Mouse (Mus musculus) embryonic stem cell, embryonic (primary cell): ENCODE measurements at regions not wholly inside any gene's neighbourhood (a gene's known extent, or its start where the extent isn't known, plus 50 kb on each side); places are given as distances from the start of the nearest gene placed in this dataset.

Experiments
- CTCF ChIA-PET, 4 experiments: fragments of 300-600 bp in 2 of 4; fragments of 350-600 bp in 2 of 4; sonication (Branson Sonifier 250); formaldehyde crosslinking; loops; one replicate each; lab custom pipeline; 2022; ENCODE audit warnings: inconsistent platforms in 2 of 4; lab: Charles Lee
- POLR2A ChIA-PET, 4 experiments: fragments of 300-600 bp in 2 of 4; fragments of 350-600 bp in 2 of 4; sonication (Branson Sonifier 250); formaldehyde crosslinking; loops; one replicate each; lab custom pipeline; 2022; ENCODE audit warnings: antibody characterized with exemption in 4 of 4, inconsistent platforms in 1 of 4; lab: Charles Lee

DNA sequence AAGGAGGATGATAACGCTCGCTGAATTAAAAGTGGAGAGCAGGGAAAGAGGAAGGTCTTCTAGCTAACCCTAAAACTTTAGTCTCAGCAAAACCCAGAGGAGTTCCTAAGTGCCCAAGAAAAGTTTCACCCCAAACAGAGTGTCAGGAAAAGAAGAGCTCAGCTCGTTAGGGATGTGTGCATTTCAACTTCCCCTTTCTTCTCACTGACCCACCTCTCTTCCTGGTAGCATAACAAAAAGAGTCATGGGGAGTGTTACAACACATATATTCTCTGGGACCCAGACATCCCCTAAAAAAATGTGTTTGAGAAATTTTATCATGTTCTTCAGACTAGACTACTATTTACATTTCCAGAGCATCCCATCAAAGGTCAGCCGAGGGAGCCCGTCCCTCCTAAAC lies 432.6 kb downstream of the Mctp2 start:
- ChIA-PET POLR2A (no interaction called here), CTCF (no interaction called here)

DNA sequence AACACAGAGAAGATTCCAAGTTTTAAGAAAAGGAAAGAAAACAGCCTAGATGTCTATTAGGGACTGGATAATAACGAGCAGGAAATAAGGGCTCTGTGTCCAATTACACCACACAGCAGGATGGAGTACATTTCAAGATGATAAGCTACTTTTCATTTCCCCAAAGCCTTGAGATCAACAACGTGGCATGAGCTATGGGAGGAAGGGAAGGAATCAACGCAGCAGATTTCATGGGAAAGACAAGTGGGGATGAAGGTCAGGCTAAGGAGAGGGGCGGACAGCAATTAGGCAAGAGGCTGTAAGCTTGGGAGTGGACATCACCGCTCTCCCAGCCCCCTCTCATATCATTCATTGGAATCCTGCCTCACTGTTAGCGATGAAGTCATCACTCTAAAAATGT lies 433.5 kb downstream of the Mctp2 start:
- ChIA-PET POLR2A (interaction anchor here in 1 of 4 experiments (0.6 kb wide), 1 partner anchor 1522 kb away, joined by 3 read pairs; no protein-coding TSS in a partner anchor), CTCF (no interaction called here)

DNA sequence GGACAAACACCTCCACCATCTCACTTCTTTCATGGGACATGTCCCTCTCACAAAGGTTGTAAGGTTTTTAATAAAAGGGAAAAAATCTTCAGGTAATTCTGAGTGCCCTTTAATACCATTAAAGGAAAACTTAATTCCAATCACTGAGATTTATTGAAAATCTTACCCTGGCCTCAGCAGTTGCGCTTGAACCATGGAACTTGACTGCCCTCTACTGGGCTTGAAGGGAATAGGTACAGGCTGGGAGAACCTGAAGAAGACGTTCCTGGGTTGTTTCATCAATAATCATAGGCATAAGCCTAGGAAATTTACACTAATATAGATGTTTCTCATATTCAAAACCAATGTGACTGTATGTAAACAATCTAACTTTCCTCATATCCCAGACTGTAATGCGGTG lies 439.3 kb downstream of the Mctp2 start:
- ChIA-PET CTCF (interaction anchor here in 3 of 4 experiments (0.6 to 1.6 kb wide), 3 partner anchors 282 to 312 kb away, joined by 3 to 5 read pairs (median 3); no protein-coding TSS in a partner anchor), POLR2A (no interaction called here)

DNA sequence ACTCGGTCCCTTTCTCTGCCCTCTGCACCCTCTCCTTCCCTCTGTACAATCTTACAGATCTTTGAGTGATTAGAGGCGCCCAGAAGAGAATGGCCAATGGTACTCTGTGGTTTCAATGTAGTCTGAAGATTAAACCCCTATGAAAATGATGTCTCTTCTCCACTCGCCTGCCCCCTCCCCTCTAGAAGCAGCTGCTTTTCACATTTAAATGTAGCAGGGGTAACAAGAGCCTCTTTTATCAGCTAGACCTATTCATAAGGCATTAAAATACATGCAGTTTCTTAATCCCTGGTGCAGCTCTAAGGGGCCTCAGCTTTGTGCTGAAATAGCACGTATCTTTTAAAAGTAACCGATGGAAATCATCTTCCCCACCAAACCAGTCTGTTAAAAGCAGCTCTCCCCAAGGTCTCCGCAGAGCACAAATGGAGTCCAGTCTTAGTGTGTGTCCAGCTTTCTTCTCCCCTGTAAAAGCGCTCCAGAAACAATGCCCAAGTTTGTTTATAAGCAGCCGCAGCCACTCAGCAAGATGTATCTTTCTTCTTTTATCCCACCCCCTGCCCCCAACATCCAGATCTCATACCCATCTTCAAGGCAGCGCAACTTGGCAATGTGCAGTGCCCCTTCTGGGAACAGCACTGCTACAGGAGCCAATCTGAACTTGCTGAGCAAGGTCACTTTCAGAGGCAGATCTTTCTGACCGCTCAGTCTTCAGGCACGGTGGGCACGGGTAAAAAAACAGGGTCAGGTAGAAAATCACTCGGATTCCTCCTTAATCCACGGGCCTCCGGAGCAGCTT lies 440.8 kb downstream of the Mctp2 start:
- CTCF ChIA-PET = interaction anchor here in 2 of 4 experiments (0.6 kb wide), 2 partner anchors 1276 to 1528 kb away, joined by 3 to 5 read pairs; no protein-coding TSS in a partner anchor
- POLR2A ChIA-PET = no interaction called here

DNA sequence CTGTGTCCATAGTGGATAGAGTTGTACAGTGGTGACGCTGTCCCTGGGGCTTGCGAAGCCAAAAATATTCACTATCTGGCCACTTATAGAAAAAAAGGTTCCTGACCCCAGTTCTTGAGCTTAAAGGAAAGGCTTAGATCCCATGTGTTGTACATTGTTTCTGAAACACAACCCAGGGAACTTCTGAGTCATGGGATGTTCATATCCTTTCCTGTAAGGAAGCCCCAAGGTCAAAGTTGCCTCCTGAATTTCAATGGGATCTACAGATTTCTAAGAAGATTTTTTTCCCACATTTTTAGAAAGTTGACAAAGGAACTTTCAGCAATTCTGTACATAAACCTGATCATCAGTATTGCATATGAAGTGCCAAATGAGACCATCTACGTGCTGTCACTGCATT lies 453.5 kb downstream of the Mctp2 start:
- ChIA-PET POLR2A (no interaction called here), CTCF (no interaction called here)

DNA sequence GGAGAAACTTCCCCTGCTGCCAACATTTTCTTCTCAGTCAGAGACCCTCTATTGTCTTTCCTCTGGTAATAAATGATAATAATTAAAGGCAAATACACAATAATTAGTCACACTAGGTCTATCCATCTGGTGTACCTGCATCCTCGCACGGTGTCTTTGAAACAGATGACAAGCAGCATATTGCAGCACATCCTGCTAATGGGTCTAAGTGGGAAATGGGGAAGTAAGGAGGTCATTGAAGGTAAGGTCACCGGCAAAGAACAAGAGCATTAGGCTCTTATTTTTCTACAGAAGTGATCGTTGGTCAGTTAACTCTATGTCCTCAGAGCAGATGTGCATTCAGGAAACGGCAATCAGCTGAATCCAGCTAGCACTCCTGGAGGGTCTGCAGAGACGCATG lies 457.2 kb downstream of the Mctp2 start:
- CTCF ChIA-PET = no interaction called here
- POLR2A ChIA-PET = no interaction called here

DNA sequence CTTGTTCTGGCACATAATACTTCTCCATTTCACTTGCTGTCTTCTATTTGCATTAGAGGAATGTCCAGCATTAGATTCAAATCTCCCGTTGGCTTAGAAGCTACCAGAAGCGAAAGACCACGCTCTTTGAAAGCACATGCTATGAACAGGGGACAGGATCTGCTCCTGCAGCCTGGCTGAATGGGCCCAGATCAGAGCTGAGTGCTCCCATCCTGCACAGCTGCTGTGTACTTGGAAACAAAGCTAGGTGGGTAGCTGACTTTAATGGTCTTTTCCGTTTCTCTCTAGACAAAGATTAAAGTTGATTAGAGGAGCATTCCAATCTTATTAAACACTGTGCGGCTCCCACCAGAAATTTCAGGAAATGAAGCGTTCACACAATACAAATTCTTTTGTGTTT lies 468.6 kb downstream of the Mctp2 start:
- POLR2A ChIA-PET = no interaction called here

DNA sequence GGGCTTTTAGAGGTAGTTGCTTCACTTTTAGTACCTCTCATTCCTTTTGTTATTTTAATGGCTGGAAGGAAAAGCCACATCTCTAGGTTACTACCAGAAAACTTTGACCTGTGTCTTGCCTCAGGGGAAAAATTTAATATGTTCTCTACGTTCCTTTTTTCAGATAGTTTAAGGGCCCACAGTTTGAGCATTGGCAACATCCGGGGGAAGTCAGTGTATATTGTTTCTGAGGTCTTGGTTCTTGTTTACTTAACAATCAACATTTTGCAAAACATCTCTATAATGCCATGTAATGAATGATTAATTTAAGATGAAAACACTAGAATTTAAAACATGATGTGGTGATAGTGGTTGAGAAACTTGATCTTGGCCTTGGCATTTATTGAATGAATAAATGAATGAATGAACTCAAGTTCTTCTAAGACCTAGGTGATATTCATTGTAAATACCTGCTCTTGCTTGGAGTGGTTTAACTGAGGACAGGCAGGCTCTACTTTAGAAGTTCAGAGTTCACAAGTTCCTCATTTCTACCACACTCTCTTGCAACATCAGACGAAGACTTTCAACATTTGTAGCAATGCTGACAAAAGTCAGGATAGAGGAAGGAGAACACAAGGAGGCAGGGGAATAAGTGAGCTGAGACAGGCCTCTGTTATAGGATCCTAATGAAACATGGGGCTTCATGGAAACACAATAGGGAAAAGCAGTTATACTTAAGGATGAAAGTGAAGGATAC lies 474.4 kb downstream of the Mctp2 start:
- ChIA-PET POLR2A (no interaction called here), CTCF (no interaction called here)

More for the DNA sequence above, 468.6 kb downstream of the Mctp2 start:
- CTCF ChIA-PET = no interaction called here

DNA sequence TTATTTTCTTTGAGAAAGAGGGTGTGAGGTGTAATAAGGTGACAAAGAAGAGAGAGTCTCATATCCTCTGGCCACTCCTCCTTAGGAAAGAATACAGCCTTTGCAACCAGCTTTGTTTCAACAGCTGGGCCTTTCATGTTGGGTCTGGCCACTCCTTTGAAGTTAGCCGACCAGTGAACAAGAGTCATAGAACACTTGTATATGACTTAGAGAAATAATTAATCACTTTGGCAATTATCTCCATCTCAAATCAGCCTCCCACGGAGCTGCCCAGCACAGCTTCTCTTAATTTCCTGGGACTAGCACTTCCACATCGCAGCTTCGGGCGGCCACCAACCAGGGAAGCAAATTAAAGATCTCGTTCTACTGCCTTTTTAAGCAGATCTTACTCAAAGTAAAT lies 476.8 kb downstream of the Mctp2 start:
- CTCF ChIA-PET = no interaction called here
- POLR2A ChIA-PET = no interaction called here

DNA sequence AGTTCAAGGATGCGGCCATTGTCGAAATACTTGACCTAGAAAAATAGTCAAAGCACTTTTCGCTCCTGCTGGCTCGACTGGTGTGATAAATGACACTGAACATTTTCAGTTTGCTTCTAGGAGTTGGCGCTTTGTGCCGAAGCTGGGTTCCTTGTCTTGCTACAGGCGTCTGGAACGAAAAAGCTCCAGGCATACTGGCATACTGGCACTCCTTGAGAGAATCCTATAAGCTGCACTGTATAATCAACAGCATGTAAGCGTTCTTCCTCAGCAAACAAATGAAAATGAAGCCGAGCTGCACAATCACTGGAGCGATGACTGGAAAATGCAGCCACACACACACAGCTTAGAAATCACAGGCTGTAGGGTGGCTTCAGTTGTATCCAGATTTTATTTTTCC lies 464.9 kb upstream of the Gm10295 start:
- POLR2A ChIA-PET = interaction anchor here in 1 of 4 experiments (1.5 kb wide), 1 partner anchor 9 kb away, joined by 4 read pairs; no protein-coding TSS in a partner anchor
- CTCF ChIA-PET = no interaction called here

DNA sequence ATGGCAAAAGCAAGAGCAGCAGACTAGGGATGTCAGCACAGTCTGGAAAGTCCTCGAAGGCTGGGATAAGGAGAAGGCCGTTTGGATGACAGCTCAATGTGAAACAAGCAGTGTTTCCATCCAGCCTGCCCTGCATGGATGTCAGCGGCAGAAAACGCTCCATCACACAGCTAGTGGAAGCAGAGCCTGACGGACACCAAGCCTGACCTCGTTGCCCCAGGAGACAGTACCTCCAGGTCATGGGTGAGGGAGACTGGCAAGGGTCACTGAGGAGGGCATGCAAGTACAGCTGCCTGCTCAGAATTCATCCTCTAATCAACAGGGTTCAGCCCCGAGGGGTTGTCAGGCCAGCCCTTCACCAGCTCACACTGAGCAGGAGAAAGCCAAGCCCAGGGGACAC lies 442.9 kb upstream of the Gm10295 start:
- POLR2A ChIA-PET = no interaction called here

DNA sequence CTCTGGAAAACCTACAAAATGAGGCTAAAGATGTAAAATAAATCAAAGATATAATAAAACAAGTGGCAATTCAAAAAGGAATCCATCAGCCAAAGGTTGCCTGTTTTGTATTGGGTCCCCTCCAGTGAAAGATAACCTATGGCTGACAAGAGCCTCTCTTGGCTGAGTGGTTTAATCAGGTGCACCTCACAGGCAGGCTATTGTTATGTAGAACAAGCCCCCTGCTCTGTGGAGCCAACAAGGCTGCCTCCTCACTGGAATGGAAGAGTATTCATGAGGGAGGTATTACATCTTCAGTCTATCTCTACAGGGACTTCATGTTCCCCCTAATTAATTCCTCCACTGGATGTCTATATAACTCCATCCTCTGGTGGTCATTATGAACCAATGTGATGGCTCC lies 437.1 kb upstream of the Gm10295 start:
- ChIA-PET POLR2A (interaction anchor here in 1 of 4 experiments (0.7 kb wide), 1 partner anchor 1174 kb away, joined by 3 read pairs; no protein-coding TSS in a partner anchor), CTCF (no interaction called here)

More for the DNA sequence above, 442.9 kb upstream of the Gm10295 start:
- CTCF ChIA-PET = no interaction called here

DNA sequence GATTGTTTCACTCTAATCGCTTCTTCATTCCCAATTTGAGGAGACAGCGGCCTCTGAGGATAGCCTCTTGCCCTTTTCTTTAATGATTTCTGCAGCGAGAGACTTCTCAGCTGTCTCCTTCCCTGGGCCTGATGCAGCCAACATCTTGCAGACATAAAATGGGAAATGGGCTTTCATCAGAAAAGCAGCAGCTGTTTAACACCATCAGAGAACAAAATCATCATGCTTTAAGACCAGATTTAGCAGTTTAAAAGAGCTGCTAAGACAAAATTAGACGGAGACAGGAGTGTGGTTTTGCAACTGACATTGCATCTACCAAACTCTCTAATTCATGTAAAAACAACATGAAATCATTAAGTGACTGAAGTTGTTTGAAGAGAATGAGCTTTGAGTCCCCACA lies 431.2 kb upstream of the Gm10295 start:
- ChIA-PET POLR2A (no interaction called here), CTCF (no interaction called here)

DNA sequence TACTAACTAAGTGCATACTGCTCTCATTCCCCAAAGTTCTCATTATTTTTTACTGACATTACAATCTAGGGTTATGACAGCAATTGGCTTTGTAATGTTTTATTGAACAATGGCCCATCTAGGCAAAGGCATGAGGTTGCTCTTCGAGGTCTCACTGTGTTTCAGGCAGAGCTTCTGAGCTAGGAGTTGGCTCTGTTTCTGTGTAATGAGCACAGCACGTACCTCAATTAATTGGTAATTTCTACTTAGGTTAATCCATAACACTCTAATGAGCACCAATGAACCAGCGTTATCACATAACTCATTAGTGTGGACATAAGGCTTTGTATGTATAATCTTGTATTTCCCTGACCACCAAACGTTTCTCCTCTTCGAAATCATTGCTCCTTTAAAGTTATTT lies 398.6 kb upstream of the Gm10295 start:
- ChIA-PET POLR2A (no interaction called here), CTCF (interaction anchor here in 1 of 4 experiments (0.6 kb wide), 1 partner anchor 15 kb away, joined by 3 read pairs; no protein-coding TSS in a partner anchor)

DNA sequence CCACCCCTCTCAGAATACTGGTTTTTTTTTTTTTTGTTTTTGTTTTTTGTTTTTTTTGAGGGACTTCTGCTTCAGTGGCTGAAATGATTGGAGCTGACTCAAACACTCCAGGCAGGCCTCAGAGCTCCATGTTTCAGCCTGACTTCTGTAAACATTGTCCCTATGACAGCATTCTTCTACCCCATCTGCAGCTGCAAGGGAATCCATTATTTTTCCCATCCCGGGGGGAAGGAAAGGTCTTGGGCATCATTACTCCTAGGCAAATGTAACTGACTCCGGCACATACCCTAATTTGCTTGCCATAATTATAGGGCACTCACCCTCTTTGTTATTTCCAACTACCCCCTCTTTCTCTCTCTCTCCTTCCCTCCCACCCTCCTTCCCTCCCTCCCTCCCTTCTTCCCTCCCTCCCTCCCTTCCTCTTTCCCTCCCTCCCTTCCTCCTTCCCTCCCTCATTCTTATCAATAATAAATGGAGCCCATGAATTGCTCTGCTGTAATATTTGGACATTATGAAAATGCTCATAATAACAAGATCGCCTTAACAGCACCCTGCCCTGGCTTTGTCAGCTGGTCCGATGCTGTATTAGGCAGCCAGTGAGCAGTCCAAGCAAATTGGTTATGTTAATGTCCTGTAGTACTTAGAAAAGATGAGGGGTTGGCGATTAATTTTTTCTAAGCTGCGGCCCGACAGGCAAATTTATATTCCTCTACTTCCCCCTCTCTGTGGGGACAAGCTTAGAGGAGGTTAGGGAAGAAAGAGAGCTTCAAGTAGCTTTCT lies 395.0 kb upstream of the Gm10295 start:
- ChIA-PET POLR2A (interaction anchor here in 2 of 4 experiments (0.5 to 0.6 kb wide), 2 partner anchors 384 to 1287 kb away, joined by 3 to 4 read pairs; no protein-coding TSS in a partner anchor), CTCF (interaction anchor here in 1 of 4 experiments (0.7 kb wide), 1 partner anchor 616 kb away, joined by 3 read pairs; no protein-coding TSS in a partner anchor)

DNA sequence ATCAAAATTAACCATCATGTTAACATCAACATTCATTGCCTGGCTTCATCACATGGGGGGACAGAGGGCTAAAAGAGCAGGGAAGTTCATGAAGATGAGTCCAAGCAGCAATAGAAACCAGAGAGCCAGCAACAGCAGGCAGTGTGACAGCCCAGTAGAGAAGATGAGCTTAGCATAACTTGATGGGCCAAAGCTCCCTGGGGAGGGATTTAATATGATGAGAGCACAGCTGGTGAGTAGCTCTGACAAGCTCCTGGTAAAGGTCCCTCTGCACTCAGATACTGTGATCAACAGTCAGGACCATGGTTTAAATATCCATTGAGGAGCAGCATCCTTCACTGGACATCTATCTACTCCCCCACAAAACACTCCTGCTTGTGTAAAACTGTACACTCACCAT lies 377.2 kb upstream of the Gm10295 start:
- ChIA-PET POLR2A (no interaction called here), CTCF (no interaction called here)

DNA sequence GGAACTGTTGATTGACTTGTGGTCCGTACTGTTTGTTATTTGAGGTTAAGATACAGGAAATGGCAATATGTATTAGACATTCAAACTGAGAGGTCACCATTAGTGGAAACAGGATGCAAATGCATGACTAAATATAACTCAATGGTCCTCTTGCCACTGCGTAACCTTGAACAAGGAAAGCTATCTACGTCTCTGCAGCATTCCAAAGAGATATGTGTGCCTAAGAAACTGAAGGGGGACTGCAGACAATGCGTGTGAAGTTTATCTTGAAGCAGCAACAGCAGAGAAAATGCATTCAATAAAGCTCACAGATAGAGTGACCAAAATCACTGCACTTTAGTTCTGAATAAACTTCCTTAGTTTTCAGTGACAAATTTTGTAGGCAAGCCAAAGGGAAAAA lies 356.9 kb upstream of the Gm10295 start:
- CTCF ChIA-PET = no interaction called here
- POLR2A ChIA-PET = no interaction called here

DNA sequence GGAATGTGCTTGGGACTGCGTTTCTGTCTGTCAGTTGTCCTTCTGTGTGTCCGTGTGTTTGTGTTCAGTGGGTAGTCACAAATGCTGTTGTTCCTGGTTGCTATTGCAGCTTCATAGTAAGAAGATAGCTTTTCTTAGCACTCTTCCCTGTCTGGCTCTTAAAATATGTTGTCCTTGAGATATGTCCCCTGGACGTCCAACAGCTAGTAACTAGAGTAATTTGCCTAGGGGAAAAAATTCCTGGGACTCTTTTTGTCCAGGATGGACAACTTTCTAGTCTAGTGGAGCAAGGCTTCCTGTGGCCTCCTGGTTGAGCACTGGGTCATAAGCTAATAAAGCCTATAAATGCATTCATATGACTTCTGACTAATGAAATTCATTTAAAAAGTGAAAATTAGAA lies 354.9 kb upstream of the Gm10295 start:
- CTCF ChIA-PET = no interaction called here
- POLR2A ChIA-PET = no interaction called here

DNA sequence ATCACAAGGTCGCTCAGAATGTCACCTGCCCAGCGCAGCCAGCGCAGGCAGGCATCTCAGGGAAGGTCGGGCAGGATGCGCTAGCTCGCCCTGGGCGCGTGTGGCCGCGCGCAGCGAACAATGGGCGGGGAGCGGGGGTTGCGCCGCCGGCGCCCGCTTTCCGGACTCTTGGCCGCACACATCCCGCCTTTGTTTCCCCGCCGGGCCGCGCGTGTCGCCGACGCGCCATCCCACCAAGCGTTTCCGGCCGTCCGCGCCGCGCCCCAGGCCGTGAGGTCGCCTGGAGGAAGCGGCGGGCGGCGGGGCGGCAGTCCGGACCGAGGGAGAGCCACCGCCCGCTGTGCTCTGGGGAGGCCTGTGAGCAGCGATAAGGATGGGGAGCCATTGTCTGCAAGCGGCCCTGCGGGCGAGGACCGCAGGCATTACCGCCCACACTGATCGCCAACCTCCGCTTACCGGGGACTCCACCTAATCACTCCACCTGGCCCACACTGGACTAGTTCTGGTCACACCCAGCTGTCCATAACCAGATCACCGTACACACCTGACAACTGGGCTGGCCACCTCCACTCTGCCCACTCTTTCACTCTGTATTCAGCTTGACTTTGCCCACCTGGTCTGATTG lies 354.3 kb upstream of the Gm10295 start:
- POLR2A ChIA-PET = no interaction called here

More for the DNA sequence above, 354.3 kb upstream of the Gm10295 start:
- CTCF ChIA-PET = interaction anchor here in 1 of 4 experiments (0.6 kb wide), 1 partner anchor 870 kb away, joined by 3 read pairs; no protein-coding TSS in a partner anchor
